Mouse (Mus musculus) kidney, embryonic 15.5 days (tissue): ENCODE data around the gene Sspn. TPM values are rescaled to one million over a fixed set of nuclear protein-coding genes. Genes with fewer than 3 reads are reported as not detected.

ENCODE experiments used
- ATAC-seq: fragments of 200-750 bp; cut with Nextera tagmentation; replicated peaks from 2 replicates; pipeline ENCODE4 v1.8.0; 2017; ENCODE audit warnings: moderate TSS enrichment; ENCODE audit not compliant: low FRiP score
- H3K27ac ChIP-seq: fragments of 300-500 bp; sonication (generic); 2 replicates; pipeline ENCODE4 v1.5.1; 2015; ENCODE audit warnings: mild to moderate bottlenecking, inconsistent platforms
- H3K27me3 ChIP-seq: fragments of 300-500 bp; sonication (generic); 2 replicates; pipeline ENCODE4 v1.6.1; 2015; ENCODE audit warnings: inconsistent platforms
- H3K36me3 ChIP-seq: fragments of 300-500 bp; sonication (generic); 2 replicates; pipeline ENCODE4 v1.6.1; 2015; ENCODE audit warnings: inconsistent platforms
- H3K4me1 ChIP-seq: fragments of 300-500 bp; sonication (generic); 2 replicates; pipeline ENCODE4 v1.6.1; 2015; ENCODE audit warnings: inconsistent platforms
- H3K4me2 ChIP-seq: fragments of 300-500 bp; sonication (generic); 2 replicates; pipeline ENCODE4 v1.6.1; 2015; ENCODE audit warnings: moderate library complexity, mild to moderate bottlenecking, inconsistent platforms
- H3K4me3 ChIP-seq: fragments of 300-500 bp; sonication (generic); replicated peaks from 2 replicates; pipeline ENCODE4 v1.5.1; 2015; ENCODE audit warnings: mild to moderate bottlenecking, inconsistent platforms
- H3K9ac ChIP-seq: fragments of 300-500 bp; sonication (generic); 2 replicates; pipeline ENCODE4 v1.6.1; 2015; ENCODE audit warnings: mild to moderate bottlenecking, inconsistent platforms
- H3K9me3 ChIP-seq: fragments of 300-500 bp; sonication (generic); replicated peaks from 2 replicates; pipeline ENCODE4 v1.6.1; 2016; ENCODE audit warnings: inconsistent platforms
- WGBS: fragments of 180-500 bp; shearing (Covaris S2); methylation state at CpG from one replicate; pipeline ENCODE4 v1.1.7; 2015; ENCODE audit warnings: mixed read lengths; 5-methylcytosine and 5-hydroxymethylcytosine counted together
- polyA plus RNA-seq: library from polyadenylated mRNA; unstranded; fragments of >200 nt; fragmentation: Nextera tagmentation; extraction: Ambion mirVana; gene quantifications from 2 replicates; pipeline ENCODE4 v1.2.1, GENCODE M21; 2015

Gene Sspn
- polyA plus RNA-seq, 1 experiment from 2014 or later, result 11.8 TPM

GRCm38 (mm10) chr6:146008450-146008981 lies 77.1 kb downstream of the Sspn start:
- H3K4me2 ChIP-seq, result no peak overlapping the region
- no peak overlapping the region for H3K9ac ChIP-seq
- WGBS, result 49% methylated on average over 5 of the region's 5 CpGs
- no peaks in the 10 kb centered on the region for H3K9me3 ChIP-seq
- no peaks in the 10 kb centered on the region for H3K27me3 ChIP-seq
- no peak overlapping the region for H3K27ac ChIP-seq
- no peak for ATAC-seq
- no peak overlapping the region for H3K4me3 ChIP-seq
- no peaks in the 10 kb centered on the region for H3K36me3 ChIP-seq
- peaks cover 52% of the 10 kb centered on the region for H3K4me1 ChIP-seq

DNA sequence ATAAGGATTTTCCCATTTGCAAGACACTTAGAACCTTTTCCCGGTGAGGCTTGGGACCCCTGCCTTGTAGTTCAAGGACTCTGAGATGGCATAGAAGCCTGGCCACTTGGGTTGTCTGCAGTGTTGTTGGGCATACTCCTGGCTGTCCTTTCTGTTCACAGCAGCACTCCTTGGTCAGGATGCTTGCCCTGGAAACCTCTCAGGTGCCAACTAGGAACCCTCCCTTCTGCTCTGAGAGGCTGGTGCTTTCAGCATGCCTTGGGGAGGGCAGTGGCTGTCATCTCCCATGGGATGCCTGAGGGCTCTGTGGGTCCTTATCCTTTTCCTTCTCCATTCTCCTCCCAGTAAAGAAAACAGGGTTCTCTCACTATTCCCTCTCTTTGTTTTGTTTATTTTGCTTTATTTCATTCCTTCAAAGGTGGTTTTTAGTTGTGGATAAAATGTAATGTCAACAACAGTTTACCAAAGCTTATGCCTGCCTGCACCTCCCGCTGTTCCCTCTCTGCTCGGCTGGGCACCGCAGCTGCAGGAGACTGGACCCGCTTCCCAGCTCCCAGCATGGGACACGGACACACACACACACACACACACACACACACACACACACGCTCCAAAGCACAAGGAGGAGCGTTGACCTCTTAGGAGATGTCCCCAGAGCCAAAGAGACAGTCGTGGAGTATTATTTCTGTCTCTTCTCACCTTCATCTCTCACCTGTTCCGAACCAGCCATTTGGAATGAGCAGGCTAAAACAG lies 77.9 kb downstream of the Sspn start:
- no peaks in the 10 kb centered on the region for H3K27me3 ChIP-seq
- WGBS, result 57% methylated on average over 10 of the region's 10 CpGs
- H3K4me1 ChIP-seq, result peaks cover 52% of the 10 kb centered on the region
- H3K36me3 ChIP-seq, result no peaks in the 10 kb centered on the region
- no peak overlapping the region for H3K4me3 ChIP-seq
- no peak overlapping the region for H3K9ac ChIP-seq
- no peak for ATAC-seq
- no peak overlapping the region for H3K4me2 ChIP-seq
- H3K9me3 ChIP-seq, result no peaks in the 10 kb centered on the region
- H3K27ac ChIP-seq, result no peak overlapping the region

- Histone ChIP-seq H3K27ac (peak overlapping the region; percentile 9; the same call in 1 of the 2 replicates), H3K4me1 (peaks cover 47% of the 10 kb centered on the region), H3K4me3 (no peak overlapping the region), H3K9me3 (no peaks in the 10 kb centered on the region), H3K9ac (peak overlapping the region; percentile 3; the same call in 1 of the 2 replicates), H3K36me3 (no peaks in the 10 kb centered on the region), H3K27me3 (no peaks in the 10 kb centered on the region), H3K4me2 (no peak overlapping the region)
- ATAC-seq, result peak; percentile 76
- WGBS, result 49% methylated on average over 12 of the region's 12 CpGs
Measured at GRCm38 (mm10) chr6:146010093-146010764, 78.8 kb downstream of the Sspn start.

DNA sequence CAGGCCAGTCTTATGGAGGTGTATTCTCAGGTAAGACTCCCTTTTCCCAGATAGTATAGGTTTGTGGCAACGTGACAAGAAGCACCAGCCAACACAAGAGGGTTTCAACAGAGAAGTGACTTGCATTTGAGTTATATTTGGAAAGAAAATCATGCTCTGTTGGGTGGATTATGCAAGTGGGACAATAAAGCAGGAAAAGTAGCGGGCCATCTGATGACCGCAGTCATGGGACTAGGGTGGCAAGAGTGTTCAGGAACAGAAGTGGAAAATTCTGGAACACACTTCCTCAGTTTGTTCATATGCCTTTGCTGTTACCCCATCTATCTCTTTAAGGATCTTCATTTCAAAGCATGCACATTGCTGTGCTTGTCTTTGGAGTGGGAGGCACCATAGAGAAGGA lies 82.9 kb downstream of the Sspn start:
- 92% methylated on average over 3 of the region's 3 CpGs for WGBS
- no peaks in the 10 kb centered on the region for H3K27me3 ChIP-seq
- no peak overlapping the region for H3K9ac ChIP-seq
- ATAC-seq, result no peak
- H3K36me3 ChIP-seq, result no peaks in the 10 kb centered on the region
- H3K4me2 ChIP-seq, result no peak overlapping the region
- H3K4me3 ChIP-seq, result no peak overlapping the region
- peaks cover 12% of the 10 kb centered on the region for H3K4me1 ChIP-seq
- no peaks in the 10 kb centered on the region for H3K9me3 ChIP-seq
- no peak overlapping the region for H3K27ac ChIP-seq

Other genes starting within 250 kb of the Sspn start
- gene Rassf8, start 184.9 kb upstream of the Sspn start, polyA plus RNA-seq, result 7.8 and 9.0 TPM in 2 replicates
- gene Bhlhe41, start 66.1 kb upstream of the Sspn start, polyA plus RNA-seq, result 0.96 and 1.5 TPM in 2 replicates